Mouse (Mus musculus) small intestine, adult 2 months (tissue): ENCODE results near the gene Zfp948.

ENCODE experiments used
- CTCF ChIP-seq: fragments of 200-500 bp; IDR thresholded peaks from 2 replicates; pipeline ENCODE4 v1.5.1; 2012; ENCODE audit warnings: low read depth, mild to moderate bottlenecking, control low read depth, inconsistent platforms, low read length, moderate library complexity, mixed read lengths; ENCODE audit not compliant: insufficient replicate concordance, insufficient read length; ENCODE audit errors: extremely low read depth
- POLR2A ChIP-seq: fragments of 200-500 bp; IDR thresholded peaks from 2 replicates; pipeline ENCODE4 v1.6.1; 2012; ENCODE audit warnings: low read depth, mild to moderate bottlenecking, control low read depth, inconsistent platforms, low read length, moderate library complexity

GRCm38 (mm10) chr17:21566220-21566619 is 588 bp upstream of the Zfp948 start:
- TF ChIP-seq CTCF (no peak), POLR2A (no peak)
